Mouse (Mus musculus) lung, embryonic 14.5 days (tissue): ENCODE results near the gene Popdc2. TPM values are rescaled to one million over a fixed set of nuclear protein-coding genes. Genes with fewer than 3 reads are reported as not detected.

Source experiments
- ATAC-seq: fragments of 200-750 bp; cut with Nextera tagmentation; 2 replicates; pipeline ENCODE4 v1.8.0; 2017; ENCODE audit warnings: mild to moderate bottlenecking, moderate TSS enrichment, moderate library complexity; ENCODE audit not compliant: insufficient read depth
- DNase-seq: peaks from one replicate; pipeline ENCODE4 v3.0.0-alpha.2; 2015
- H3K27ac ChIP-seq: fragments of 300-500 bp; sonication (generic); 2 replicates; pipeline ENCODE4 v1.5.1; 2014; ENCODE audit warnings: low read depth, mild to moderate bottlenecking, moderate library complexity
- H3K27me3 ChIP-seq: fragments of 300-500 bp; sonication (generic); 2 replicates; pipeline ENCODE4 v1.6.1; 2014; ENCODE audit warnings: low read length, control low read depth; ENCODE audit not compliant: insufficient read depth
- H3K36me3 ChIP-seq: fragments of 300-500 bp; sonication (generic); 2 replicates; pipeline ENCODE4 v1.6.1; 2014; ENCODE audit warnings: control low read depth; ENCODE audit not compliant: insufficient read depth
- H3K4me1 ChIP-seq: fragments of 300-500 bp; sonication (generic); 2 replicates; pipeline ENCODE4 v1.6.1; 2014; ENCODE audit warnings: antibody characterized with exemption, control low read depth; ENCODE audit not compliant: insufficient read depth
- H3K4me2 ChIP-seq: fragments of 300-500 bp; sonication (generic); 2 replicates; pipeline ENCODE4 v1.6.1; 2014; ENCODE audit warnings: mild to moderate bottlenecking
- H3K4me3 ChIP-seq: fragments of 300-500 bp; sonication (generic); 2 replicates; pipeline ENCODE4 v1.5.1; 2014; ENCODE audit warnings: low read depth, low read length
- H3K9ac ChIP-seq: fragments of 300-500 bp; sonication (generic); 2 replicates; pipeline ENCODE4 v1.6.1; 2014
- H3K9me3 ChIP-seq: fragments of 300-500 bp; sonication (generic); 2 replicates; pipeline ENCODE4 v1.6.1; 2016; ENCODE audit warnings: low read depth, low read length, control low read depth
- CTCF ChIP-seq: IDR thresholded peaks from 2 replicates; pipeline ENCODE4 v1.5.1; 2016; ENCODE audit warnings: antibody characterized with exemption, low read depth
- WGBS: fragments of 180-500 bp; shearing (Covaris S2); extraction: QIAGEN DNeasy Blood & Tissue Kit; methylation state at CpG from one replicate; pipeline ENCODE4 v1.1.7; 2014; 5-methylcytosine and 5-hydroxymethylcytosine counted together
- polyA plus RNA-seq: library from polyadenylated mRNA; unstranded; fragments of >200 nt; fragmentation: Nextera tagmentation; extraction: Ambion mirVana; gene quantifications from 2 replicates; pipeline ENCODE4 v1.2.1, GENCODE M21; 2014

The Popdc2 gene
- polyA plus RNA-seq: 1.0 and 5.2 TPM in 2 replicates

DNA sequence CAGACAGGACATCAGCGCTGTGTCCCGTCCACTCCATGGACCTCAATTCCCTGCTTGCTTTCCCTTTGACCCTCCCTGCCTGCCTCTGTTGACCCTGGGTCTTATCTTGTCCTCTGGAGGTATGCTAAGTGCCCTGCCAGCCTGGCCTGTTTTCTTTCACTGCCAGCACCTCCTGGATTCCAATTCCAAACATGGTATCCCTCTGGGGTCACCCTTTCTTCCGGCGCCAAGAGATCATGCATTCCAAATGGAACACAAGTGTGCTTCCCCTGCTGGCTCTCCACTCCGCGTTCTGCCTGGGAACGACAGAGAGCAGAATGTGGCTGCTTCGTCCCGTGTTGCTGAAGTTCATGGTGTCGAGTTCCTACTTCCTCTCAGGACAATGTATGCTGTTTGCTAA is at the start of gene Popdc2:
TSS of gene Popdc2 (plus strand) at position 277 of the 400 bp plus-strand sequence.
- Histone ChIP-seq H3K4me2 (peak within 1 kb of the TSS; percentile 43), H3K4me1 (peaks cover 5% of the 10 kb centered on the region; the same call in 1 of the 2 replicates), H3K27me3 (no peaks in the 10 kb centered on the region), H3K9me3 (no peaks in the 10 kb centered on the region), H3K27ac (peak within 1 kb of the TSS; percentile 65; the same call in 1 of the 2 replicates), H3K9ac (peak within 1 kb of the TSS; percentile 42; the same call in 1 of the 2 replicates), H3K4me3 (peak within 1 kb of the TSS; percentile 11; the same call in 1 of the 2 replicates), H3K36me3 (0 out of 2 replicates have a peak, but pooled peaks cover under 1% of the 10 kb centered on the region)
- DNase-seq (peak; percentile 57), ATAC-seq (peak; percentile 33; the same call in 1 of the 2 replicates)
- 10% methylated on average over 10 of the region's 10 CpGs for WGBS
- no peak for TF ChIP-seq CTCF

DNA sequence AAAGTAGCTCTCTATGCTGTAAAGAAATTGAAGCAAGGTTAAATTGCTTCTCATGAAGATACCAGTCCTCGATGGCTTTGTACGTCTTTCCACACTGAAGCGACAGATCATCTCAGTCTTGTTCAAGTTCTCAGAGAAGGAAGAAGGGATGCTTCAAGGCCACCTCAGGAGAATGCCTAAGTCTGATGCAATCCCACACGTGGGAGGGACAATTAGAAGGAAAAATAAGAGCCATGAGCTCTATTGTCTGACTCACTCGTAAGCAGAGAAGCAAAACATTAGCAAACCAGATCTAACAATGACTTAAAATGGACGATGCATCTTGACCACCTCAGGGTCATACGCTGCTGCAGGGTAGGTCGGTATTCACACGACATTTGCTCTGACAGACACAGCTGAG is 43.5 kb upstream of the Popdc2 start:
- TF ChIP-seq CTCF: no peak
- Histone ChIP-seq H3K27me3 (no peaks in the 10 kb centered on the region), H3K9ac (no peak overlapping the region), H3K4me3 (no peak overlapping the region), H3K36me3 (no peaks in the 10 kb centered on the region), H3K4me1 (no peaks in the 10 kb centered on the region), H3K27ac (no peak overlapping the region), H3K9me3 (no peaks in the 10 kb centered on the region), H3K4me2 (no peak overlapping the region)
- WGBS: 68% methylated on average over 9 of the region's 9 CpGs
- ATAC-seq (no peak), DNase-seq (no peak)

DNA sequence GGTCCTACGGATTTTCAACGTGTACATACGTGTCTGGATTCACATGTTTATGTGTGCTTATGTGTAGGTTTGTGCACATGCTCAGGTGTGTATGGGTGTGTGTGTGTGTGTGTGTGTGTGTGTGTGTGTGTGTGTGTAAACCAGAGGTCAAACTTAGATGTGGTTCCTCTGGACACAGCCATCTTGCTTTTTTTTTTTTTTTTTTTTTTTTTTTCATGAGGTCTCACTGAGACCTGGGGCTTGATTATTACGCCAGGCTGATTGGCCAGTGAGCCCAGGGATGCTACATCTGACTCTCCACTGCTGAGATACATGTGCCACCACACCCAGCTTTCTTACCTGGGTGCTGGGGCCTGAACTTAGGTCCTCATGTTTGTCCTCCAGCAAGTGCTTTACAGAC is 42.9 kb upstream of the Popdc2 start:
- H3K9ac ChIP-seq: no peak overlapping the region
- H3K4me1 ChIP-seq: no peaks in the 10 kb centered on the region
- no peak overlapping the region for H3K4me3 ChIP-seq
- H3K27me3 ChIP-seq: no peaks in the 10 kb centered on the region
- no peak overlapping the region for H3K4me2 ChIP-seq
- no peak for TF ChIP-seq CTCF
- WGBS: 90% methylated on average over 4 of the region's 4 CpGs
- H3K9me3 ChIP-seq: no peaks in the 10 kb centered on the region
- H3K36me3 ChIP-seq: no peaks in the 10 kb centered on the region
- ATAC-seq (no peak), DNase-seq (no peak)
- H3K27ac ChIP-seq: no peak overlapping the region

DNA sequence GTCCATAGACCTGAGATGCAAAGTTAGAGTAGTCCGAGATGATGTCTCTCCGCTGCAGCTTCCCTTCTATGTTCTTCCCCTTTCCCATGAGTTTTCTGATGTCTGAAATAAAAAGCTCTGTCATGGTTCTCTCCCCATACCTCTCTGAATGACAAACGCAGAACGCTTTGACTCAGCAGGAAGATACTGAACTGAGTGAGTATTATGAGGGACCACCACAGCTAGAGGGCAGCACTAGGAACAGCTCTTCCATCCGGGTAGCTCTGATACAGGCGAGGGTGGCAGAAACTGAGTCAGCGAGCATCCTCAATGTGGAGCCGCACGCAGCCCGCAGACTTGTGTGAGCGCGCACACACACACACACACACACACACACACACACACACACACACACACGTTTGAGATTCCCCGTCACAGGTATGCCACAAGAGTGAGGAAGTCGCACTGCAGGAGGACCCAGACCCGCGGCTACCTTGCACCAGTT is 40.5 kb upstream of the Popdc2 start:
- Histone ChIP-seq H3K27me3 (no peaks in the 10 kb centered on the region), H3K4me2 (peak overlapping the region; percentile 43; the same call in 1 of the 2 replicates), H3K9me3 (no peaks in the 10 kb centered on the region), H3K9ac (no peak overlapping the region; the same call in 1 of the 2 replicates), H3K27ac (no peak overlapping the region), H3K4me3 (no peak overlapping the region), H3K4me1 (no peaks in the 10 kb centered on the region), H3K36me3 (no peaks in the 10 kb centered on the region)
- peak; percentile 69 for TF ChIP-seq CTCF
- ATAC-seq (peak; percentile 44; the same call in 1 of the 2 replicates), DNase-seq (peak; percentile 80)
- 28% methylated on average over 17 of the region's 17 CpGs for WGBS

DNA sequence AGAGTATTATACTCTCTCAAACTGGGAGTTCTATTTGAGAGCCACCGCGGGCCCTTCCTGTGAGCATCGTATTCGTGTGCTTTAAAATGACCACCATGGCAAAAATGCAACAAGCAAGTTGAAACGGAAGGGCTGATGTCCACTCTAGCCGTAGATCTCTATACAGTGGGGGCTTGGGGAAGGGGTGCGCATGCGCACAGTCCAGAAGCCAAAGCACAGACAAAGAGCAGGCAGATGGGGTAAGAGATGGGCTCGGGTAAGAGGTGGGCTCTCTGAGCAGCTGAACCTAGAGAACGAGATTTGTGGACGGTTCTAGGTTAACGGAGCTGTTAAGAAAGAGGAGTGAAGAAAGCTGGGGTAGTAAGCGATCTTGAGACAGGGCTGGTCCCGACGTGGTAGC is 37.7 kb upstream of the Popdc2 start:
- no peak overlapping the region for H3K27ac ChIP-seq
- H3K4me3 ChIP-seq: no peak overlapping the region
- H3K36me3 ChIP-seq: no peaks in the 10 kb centered on the region
- no peaks in the 10 kb centered on the region for H3K9me3 ChIP-seq
- H3K27me3 ChIP-seq: no peaks in the 10 kb centered on the region
- ATAC-seq (no peak), DNase-seq (no peak)
- no peak overlapping the region for H3K9ac ChIP-seq
- H3K4me1 ChIP-seq: no peaks in the 10 kb centered on the region
- WGBS: 88% methylated on average over 15 of the region's 15 CpGs
- no peak overlapping the region for H3K4me2 ChIP-seq
- TF ChIP-seq CTCF: no peak

DNA sequence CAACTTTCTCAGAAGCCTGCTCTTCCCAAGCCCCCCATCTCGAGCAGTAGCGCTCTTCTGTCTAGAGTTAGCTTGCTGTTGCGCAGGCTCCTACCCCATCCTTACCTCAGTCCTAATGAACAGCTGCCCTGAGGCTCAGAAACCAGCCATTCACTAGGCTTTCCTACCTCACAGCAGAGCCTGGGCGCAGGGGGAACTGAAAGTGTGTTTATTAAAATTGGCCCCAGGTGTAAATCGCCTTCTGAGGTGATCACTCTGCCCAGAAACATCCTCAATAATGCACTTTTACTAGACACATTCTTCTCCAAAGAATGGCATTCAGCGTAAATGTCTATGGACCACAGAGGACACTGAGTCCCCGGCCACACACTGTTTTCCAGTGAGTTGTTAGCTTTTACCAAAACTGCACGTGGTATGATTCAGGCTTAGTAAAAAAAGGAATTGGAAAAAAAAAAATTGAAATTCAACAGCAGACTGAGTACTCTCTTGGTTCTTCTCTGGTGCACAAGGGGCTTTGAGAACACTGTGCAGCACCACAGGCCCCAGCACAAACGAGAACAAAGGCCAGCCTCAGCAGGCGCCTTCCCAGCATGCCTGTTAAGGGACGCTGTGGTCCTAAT is 35.1 kb upstream of the Popdc2 start:
- H3K9ac ChIP-seq: no peak overlapping the region
- DNase-seq: no peak
- no peak for ATAC-seq
- H3K27me3 ChIP-seq: no peaks in the 10 kb centered on the region
- WGBS: 86% methylated on average over 11 of the region's 11 CpGs
- no peak overlapping the region for H3K4me2 ChIP-seq
- H3K27ac ChIP-seq: no peak overlapping the region
- no peak overlapping the region for H3K4me3 ChIP-seq
- H3K4me1 ChIP-seq: no peaks in the 10 kb centered on the region
- H3K9me3 ChIP-seq: no peaks in the 10 kb centered on the region
- TF ChIP-seq CTCF: no peak
- H3K36me3 ChIP-seq: no peaks in the 10 kb centered on the region

DNA sequence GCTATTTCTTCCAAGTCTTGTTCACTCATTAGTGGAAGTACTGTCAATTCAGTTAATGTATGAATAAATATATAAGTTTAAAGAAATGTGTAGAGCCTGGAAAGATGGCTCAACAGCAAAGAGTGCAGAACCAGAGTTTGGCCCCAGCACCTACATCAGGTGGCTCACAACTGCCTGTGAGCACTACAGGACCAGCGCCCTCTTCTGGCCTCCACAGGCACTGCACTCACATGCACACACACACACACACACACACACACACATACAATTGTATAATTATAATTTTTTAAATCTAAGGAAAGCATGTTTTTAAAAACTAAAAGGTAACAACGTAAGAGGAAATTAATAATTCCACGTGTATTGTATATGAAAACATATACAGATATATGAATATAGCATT is 32.7 kb upstream of the Popdc2 start:
- Histone ChIP-seq H3K4me1 (no peaks in the 10 kb centered on the region), H3K9me3 (no peaks in the 10 kb centered on the region), H3K9ac (no peak overlapping the region), H3K4me3 (no peak overlapping the region), H3K36me3 (no peaks in the 10 kb centered on the region), H3K4me2 (no peak overlapping the region), H3K27ac (no peak overlapping the region), H3K27me3 (no peaks in the 10 kb centered on the region)
- DNase-seq (no peak), ATAC-seq (no peak)
- 85% methylated on average over 3 of the region's 3 CpGs for WGBS
- peak; percentile 35 for TF ChIP-seq CTCF
